Mouse (Mus musculus): ENCODE results near the gene Prl3d2.
"Not testable (repeated sequence)": the region's sequence is repeated elsewhere in the genome, so short reads cannot be mapped to it uniquely, and the experiment has no call there.

The Prl3d2 gene

GRCm38 (mm10) chr13:27121398-27121797, at the start of gene Prl3d2:
Gene Prl3d2, plus strand, starts transcription at chr13:27121698.
- not testable (repeated sequence) for DNase-seq

GRCm38 (mm10) chr13:27093890-27094289, 27.6 kb upstream of the Prl3d2 start, which contains the start of gene Prl3d1:
Gene Prl3d1, plus strand, starts transcription at chr13:27094190.
- DNase-seq: not testable (repeated sequence)

- no peak for DNase-seq
Measured at GRCm38 (mm10) chr13:27148264-27148663, 26.8 kb downstream of the Prl3d2 start.

GRCm38 (mm10) chr13:27156490-27156889, 35.0 kb downstream of the Prl3d2 start, which contains the start of gene Prl3d3:
Gene Prl3d3, plus strand, starts transcription at chr13:27156790.
- not testable (repeated sequence) for DNase-seq

Measured in right cerebral cortex, postnatal 4 days (tissue).